Mouse (Mus musculus) gastrocnemius, postnatal 25 days (tissue): ENCODE results near the gene Jmy. TPM values are rescaled to one million over a fixed set of nuclear protein-coding genes. Genes with fewer than 3 reads are reported as not detected.
"Not testable (repeated sequence)": the region's sequence is repeated elsewhere in the genome, so short reads cannot be mapped to it uniquely, and the experiment has no call there.

Source experiments
- DNase-seq: peaks from one replicate; pipeline ENCODE4 v3.0.0; 2022
- long read RNA-seq, 2 experiments: library from polyadenylated mRNA; stranded (forward); transcript quantifications; one replicate each; pipeline ENCODE4 v2.0.0; 2021
- total RNA-seq, 2 experiments: library from RNA; stranded (reverse); gene quantifications; 1 replicate in 1 of 2; 2 replicates in 1 of 2; pipeline ENCODE4 v1.2.3; 2021

The Jmy gene
- total RNA-seq: 10 to 100 TPM; 20.7 to 26.9 TPM
- long read RNA-seq, experiment 1, partial matches to known transcripts: 0 of 3 reads
- long read RNA-seq, experiment 1, other reads (novel, unspliced or antisense): 3 of 3 reads
- long read RNA-seq, experiment 2, partial matches to known transcripts: 0 of 2 reads
- long read RNA-seq, experiment 2, other reads (novel, unspliced or antisense): 2 of 2 reads

- DNase-seq: peak; percentile 82
Observed at GRCm38 (mm10) chr13:93499167-93499972, at the start of gene Jmy. TSS of gene Jmy (minus strand) at chr13:93499808.

DNA sequence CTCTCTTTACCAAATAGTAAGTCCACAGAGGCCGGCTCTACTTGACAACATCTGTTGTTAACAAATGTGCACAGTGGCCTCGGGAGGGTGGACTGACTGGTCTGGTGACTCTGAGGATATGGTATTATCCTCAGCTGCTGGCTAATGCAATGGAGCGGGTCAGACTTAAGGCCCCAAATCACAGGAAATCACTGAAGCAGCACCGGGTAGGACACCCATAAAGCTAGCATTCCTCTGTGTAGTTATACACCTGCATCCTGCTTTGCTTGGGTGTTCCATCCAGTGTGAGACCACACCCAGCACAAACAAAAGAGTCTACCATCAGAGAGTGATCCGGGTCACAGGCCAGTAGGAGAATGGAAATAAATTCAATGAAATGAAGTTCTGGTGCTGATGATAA lies 48.0 kb upstream of the Jmy start:
- peak; percentile 7 for DNase-seq

DNA sequence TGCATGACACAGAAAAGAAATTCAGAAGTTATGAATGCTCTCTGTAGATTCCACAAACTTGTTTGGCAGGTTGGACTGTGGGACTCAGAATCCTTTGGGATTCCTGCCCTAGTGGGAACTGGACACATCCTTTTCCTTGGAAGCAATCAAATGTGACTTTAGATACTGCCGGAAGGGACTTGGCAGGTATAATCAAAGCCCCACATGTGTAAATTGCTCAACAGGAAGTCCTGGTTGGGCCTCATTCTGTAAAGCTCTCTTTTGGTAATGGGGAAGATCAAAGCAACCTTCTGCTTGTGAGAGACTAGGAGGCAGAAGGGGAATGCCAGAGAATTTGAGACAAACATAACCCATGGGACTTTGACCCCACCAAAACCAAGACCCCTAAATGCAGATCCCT lies 46.4 kb upstream of the Jmy start:
- no peak for DNase-seq

- no peak for DNase-seq
Observed at GRCm38 (mm10) chr13:93544274-93544673, 44.7 kb upstream of the Jmy start.

DNA sequence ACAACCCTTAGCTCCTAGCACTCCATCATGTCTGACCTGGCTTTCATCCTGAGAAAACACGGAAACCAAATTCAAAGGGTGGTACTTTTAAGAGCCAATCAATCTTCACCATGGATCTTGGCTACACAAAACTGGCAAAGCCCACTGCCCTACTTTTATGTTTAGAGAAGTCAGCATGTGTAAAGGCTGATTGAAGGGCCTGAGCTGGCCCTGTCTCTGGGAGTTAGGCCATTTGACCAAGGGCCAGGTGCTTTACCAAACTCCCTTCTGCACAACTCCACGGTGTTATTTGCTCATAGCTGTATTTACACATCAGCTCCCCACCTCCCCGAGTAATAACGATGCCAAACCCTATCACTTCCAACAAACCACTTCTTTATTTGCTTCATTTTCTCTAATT lies 39.7 kb upstream of the Jmy start:
- no peak for DNase-seq

- DNase-seq: no peak
Observed at GRCm38 (mm10) chr13:93518753-93519319, 19.2 kb upstream of the Jmy start.

- DNase-seq: no peak
Observed at GRCm38 (mm10) chr13:93517223-93517622, 17.6 kb upstream of the Jmy start.

DNA sequence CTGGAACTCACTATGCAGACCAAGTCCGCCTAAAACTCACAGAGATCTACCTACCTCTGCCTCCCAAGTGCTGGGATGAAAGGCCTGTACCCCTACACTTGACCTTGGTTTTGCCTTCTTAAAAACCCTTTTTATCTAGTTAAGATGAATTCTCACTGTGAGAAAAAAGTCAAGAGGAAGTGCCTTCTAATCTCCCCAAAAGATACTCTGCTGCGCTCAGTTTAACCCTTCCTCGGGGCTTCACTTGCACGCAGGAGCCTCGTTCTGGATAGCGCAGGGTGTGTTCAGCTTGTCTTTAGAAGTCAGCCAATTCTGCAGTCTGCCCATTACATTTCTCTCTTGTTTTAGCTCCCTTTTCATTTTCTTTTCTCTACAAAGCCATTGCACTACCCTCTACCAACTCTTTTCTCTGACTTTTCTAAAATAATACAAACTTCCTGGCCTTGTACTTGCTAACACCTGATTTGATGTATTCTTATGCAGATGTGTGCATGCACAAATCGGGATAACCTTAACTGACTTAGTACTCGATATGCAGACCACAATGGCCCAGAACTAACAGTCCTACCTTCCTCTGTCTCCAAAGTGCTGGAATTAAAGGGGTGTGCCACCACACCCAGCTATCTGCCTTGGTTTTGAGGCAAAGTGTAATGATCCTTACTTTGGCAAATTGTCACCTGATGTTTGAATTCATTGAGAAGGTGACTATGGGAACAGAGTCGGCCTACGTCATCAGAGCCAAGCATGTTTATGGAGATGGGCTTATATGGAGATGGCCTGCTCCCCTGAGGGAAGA lies 14.6 kb upstream of the Jmy start:
- no peak for DNase-seq

DNA sequence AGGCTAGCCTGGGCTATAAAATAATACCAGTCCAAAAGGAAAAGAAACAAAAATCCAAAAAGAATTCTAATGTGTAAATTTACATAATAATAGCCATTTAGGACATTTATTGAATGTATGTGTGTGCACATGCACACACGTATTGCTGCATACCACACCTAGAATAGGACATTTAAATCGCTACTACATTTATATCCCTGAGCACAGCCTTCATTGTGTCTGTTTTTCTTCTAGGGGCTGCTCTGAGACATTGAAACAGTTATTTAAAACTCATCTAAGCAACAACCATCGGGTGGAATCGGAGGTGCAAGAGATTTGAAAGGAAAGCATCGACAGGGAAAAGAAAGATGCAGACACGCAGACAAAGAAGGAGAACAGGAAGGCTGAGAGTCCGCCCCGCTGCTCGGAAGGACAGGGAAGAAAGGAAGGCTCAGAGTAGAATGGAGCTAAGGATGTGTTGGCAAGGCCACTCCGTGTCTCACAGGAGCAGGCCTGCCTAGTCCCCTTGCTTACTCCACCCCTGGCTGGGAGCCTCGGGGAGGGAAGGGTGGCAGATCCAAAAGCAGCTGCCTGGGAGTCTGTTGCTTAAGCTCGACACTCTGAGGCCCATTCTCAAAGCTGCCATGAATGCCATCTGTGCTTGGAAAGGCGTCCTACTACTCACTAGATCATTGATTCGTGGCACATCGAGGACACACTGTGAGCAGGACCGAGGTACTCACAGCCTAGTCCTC lies 11.0 kb upstream of the Jmy start:
- DNase-seq: peak; percentile 33

GRCm38 (mm10) chr13:93506920-93507319 lies 7.3 kb upstream of the Jmy start:
- DNase-seq: not testable (repeated sequence)

GRCm38 (mm10) chr13:93501724-93502123 lies 2.1 kb upstream of the Jmy start:
- no peak for DNase-seq

GRCm38 (mm10) chr13:93499973-93500633 lies 495 bp upstream of the Jmy start:
- DNase-seq: no peak

DNA sequence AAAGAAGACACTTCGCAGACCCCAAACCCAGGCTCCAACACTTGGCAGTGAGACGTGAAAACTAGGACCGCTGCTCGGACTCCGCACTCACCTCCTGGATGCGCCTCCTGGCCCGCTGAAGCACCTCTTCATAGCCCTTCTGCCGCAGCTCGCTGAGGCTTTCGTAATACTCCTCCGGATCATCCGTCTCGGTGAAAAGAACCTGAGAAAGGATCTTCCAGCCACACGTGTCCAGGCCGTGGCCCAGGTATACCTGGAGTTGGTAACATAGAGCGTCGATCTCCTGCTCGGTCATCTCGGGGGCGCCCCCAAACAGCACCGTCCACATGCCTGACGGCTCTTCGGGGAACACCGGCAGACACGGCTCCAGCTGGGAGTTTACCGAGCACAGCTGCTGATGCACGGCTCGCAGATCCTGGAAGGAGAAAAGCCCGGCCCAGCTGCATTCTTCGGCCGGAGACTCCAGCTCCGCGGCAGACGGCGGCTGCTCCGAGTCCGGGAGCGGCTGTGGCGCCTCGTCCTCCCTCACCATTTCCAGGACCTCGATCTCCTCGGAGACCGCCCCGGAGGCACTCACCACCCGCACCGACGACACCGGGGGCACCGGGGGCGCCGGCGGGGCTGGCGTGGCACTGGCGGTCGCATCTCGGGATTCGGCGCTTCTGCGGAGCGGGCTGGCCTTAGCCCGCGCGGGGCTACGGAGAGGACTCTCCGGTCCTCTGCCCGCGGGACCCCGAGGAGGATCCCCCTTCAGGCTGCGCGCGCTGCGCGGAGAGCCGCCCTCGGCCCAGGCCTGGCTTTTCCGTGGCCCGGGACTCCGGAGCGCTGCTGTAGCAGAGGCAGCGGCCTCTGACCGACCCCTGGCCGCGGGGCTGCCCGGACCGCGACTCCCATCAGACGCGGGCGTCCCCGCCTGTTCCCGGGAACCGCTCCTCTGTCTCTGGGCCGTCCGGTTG lies 1.1 kb downstream of the Jmy start:
- peak; percentile 18 for DNase-seq

DNA sequence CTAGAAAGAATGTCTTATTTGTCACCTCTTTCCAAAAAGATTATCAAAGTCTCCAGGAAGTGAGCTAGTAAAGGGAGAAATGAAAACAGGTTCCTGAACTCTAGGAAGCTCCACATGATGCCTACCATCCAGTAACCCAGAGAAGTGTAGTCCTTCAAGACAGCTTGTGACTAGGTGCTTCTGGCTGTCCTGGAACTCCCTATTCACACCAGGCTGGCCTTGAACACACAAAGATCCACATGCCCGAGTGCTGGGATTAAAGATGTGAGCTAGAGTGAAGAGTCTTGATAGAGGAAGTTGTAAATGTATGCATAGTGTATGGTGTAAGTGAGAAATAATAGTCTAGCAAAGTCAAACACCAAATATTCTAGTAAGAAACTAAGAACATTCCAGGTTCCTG lies 2.6 kb downstream of the Jmy start:
- DNase-seq: no peak

- DNase-seq: no peak
Observed at GRCm38 (mm10) chr13:93488510-93488909, 11.1 kb downstream of the Jmy start.

DNA sequence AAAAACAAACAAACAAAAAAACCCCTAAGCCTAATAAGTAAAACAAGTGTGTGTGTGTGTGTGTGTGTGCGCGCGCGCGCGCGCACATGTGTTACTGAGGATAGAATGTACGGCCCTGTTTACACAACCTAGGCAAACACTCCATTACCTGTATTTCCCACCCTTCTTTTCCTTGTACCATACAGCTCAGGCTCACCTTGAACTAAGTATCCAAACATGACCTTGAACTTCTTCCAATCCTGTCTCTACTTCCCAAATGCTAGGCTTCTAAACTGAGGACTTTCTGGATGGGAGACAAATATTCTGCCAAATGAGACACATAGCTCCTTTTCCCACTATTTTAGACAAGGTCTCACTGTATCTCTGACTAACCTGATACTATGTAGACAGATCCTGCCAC lies 11.9 kb downstream of the Jmy start:
- DNase-seq: no peak

DNA sequence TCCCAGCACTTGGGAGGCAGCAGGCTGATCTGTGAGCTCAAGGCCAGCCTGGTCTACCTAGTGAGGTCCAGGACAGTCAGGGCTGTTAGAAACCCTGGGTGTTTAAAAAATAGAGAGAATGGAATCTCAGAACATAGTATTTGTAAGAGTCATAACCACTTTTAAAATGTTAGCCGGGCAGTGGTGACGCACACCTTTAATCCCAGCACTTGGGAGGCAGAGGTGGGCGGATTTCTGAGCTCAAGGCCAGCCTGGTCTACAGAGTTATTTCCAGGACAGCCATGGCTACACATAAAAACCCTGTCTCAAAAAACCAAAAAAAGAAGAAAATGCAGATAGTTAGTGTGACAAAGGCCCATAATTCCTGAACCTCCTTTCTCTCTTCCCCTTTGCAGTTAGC lies 15.3 kb downstream of the Jmy start:
- DNase-seq: no peak

GRCm38 (mm10) chr13:93481110-93481509 lies 18.5 kb downstream of the Jmy start:
- DNase-seq: no peak

DNA sequence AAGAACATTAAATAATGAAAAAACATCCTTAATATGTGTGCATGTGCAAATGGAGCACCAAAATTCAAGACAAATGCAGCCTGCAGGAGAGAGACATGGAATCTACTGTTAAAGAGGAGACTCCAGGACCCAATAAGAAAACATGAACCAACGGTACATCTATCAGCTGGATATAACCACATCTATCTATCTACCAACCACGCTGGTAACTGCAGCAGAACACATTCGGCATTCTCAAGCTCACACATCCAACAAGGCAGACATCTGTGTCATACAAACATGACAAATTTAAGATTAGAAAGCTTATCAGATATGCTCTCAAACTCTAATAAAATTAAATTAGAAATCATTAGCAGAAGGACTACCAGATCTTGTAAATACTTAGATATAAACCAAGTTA lies 21.3 kb downstream of the Jmy start:
- no peak for DNase-seq

DNA sequence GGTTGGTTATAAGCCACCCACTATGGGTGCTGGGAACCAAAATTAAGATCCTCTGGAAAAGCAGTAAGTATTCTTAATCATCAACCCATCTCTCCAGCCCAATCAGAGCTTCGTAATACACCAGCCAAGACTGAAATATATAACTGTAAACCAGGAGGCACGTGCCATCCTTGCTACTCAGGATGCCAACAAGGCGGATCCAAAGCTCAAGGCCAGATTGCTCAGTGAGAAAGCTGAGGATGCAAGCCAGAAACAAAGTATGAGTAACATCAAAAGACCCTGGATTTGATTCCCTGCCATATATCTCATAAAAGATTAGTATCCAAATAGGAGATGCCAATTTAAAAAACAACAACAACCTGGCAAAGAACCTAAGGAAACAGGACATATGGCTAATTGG lies 31.3 kb downstream of the Jmy start:
- DNase-seq: no peak
